Mouse (Mus musculus) C2C12 (cell line): Measurements from ENCODE around the gene Hsd17b11. TPM values are rescaled to one million over a fixed set of nuclear protein-coding genes. Genes with fewer than 3 reads are reported as not detected.

Experiments
- H3K27me3 ChIP-seq: one replicate; pipeline ENCODE4 v1.6.1; 2011; ENCODE audit not compliant: control insufficient read depth, insufficient read depth, insufficient read length
- H3K36me3 ChIP-seq: one replicate; pipeline ENCODE4 v1.6.1; 2011; ENCODE audit not compliant: control insufficient read depth, insufficient read depth
- H3K4me3 ChIP-seq: one replicate; pipeline ENCODE4 v1.5.1; 2011; ENCODE audit warnings: mild to moderate bottlenecking, control low read depth; ENCODE audit not compliant: poor library complexity, insufficient read depth, severe bottlenecking
- H3K79me2 ChIP-seq: one replicate; pipeline ENCODE4 v1.6.1; 2011; ENCODE audit not compliant: control insufficient read depth, insufficient read depth
- H3K79me3 ChIP-seq: one replicate; pipeline ENCODE4 v1.6.1; 2011; ENCODE audit warnings: low read depth, control low read depth
- H3ac ChIP-seq: one replicate; pipeline ENCODE3; 2011; ENCODE audit warnings: low read depth; ENCODE audit not compliant: control insufficient read depth, insufficient read length
- CEBPB ChIP-seq: IDR thresholded peaks from one replicate; pipeline ENCODE4 v1.6.1; 2011; ENCODE audit warnings: low read depth, mild to moderate bottlenecking, control low read depth, moderate library complexity
- CTCF ChIP-seq: IDR thresholded peaks from one replicate; pipeline ENCODE4 v1.5.1; 2011; ENCODE audit not compliant: control insufficient read depth, insufficient read depth, insufficient read length
- FOSL1 ChIP-seq: IDR thresholded peaks from one replicate; pipeline ENCODE4 v1.8.0; 2011; ENCODE audit warnings: mild to moderate bottlenecking, low read length; ENCODE audit not compliant: poor library complexity, insufficient read depth, severe bottlenecking
- MAX ChIP-seq: IDR thresholded peaks from one replicate; pipeline ENCODE4 v1.6.1; 2011; ENCODE audit warnings: mild to moderate bottlenecking, control low read depth
- MYOD1 ChIP-seq: IDR thresholded peaks from one replicate; pipeline ENCODE4 v1.6.1; 2011; ENCODE audit warnings: low read depth; ENCODE audit not compliant: control insufficient read depth, insufficient read length
- MYOG ChIP-seq: IDR thresholded peaks from one replicate; pipeline ENCODE4 v1.6.1; 2011; ENCODE audit not compliant: control insufficient read depth, insufficient read length; ENCODE audit errors: extremely low read depth
- USF1 ChIP-seq: IDR thresholded peaks from one replicate; pipeline ENCODE4 v1.6.1; 2011; ENCODE audit warnings: low read depth, mild to moderate bottlenecking, control low read depth, moderate library complexity
- polyA plus RNA-seq: library from polyadenylated mRNA; unstranded; fragments of >200 nt; fragmentation: generic; extraction: Trizol; gene quantifications from one replicate; pipeline ENCODE4 v1.2.1, GENCODE M21; 2012; ENCODE audit warnings: missing spikeins

Gene Hsd17b11
- polyA plus RNA-seq, 1 experiment = 7.4 TPM

DNA sequence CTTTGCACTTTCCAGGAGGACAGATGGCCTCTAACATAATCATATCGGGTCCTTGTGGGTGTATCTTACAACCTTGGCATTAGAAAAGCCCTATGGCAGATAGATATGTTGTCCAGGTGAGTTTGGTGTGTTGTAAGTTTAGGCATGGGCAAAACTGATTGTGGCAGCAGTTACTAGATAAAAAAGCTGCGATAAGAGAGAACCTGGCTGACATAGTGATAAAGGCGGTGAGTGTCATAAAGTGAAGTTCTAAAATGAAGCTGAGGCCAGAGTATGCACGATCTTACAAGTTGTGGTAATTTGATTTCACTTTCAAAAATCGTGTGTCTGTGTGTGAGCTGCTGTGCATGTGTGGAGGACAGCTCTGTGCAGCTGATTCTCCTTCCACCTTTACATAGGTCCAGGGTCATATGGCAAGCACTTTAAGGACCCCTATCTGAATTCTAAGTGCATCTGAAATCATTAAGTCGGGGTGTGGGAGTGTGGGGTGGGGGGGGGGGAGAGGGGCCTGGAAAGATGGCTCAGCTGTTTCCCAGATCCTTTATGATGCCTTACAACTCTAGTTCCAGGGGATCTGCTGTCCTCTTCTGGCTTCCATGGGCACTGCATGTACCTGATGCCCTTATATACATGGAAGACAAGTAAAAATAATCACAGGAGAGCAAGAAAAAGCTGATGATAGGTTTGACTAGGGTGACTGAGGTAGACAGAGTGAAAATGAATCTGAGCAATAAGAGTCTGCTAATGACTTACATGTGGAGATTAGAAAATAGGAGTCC lies 17.6 kb upstream of the Hsd17b11 start:
- no peak overlapping the region for H3ac ChIP-seq
- no peaks in the 10 kb centered on the region for H3K79me2 ChIP-seq
- H3K4me3 ChIP-seq = no peak overlapping the region
- H3K36me3 ChIP-seq = no peaks in the 10 kb centered on the region
- H3K27me3 ChIP-seq = no peaks in the 10 kb centered on the region
- no peaks in the 10 kb centered on the region for H3K79me3 ChIP-seq
- TF ChIP-seq CEBPB (no peak), FOSL1 (no peak), MYOG (no peak), USF1 (no peak), MAX (no peak), MYOD1 (no peak), CTCF (no peak)

DNA sequence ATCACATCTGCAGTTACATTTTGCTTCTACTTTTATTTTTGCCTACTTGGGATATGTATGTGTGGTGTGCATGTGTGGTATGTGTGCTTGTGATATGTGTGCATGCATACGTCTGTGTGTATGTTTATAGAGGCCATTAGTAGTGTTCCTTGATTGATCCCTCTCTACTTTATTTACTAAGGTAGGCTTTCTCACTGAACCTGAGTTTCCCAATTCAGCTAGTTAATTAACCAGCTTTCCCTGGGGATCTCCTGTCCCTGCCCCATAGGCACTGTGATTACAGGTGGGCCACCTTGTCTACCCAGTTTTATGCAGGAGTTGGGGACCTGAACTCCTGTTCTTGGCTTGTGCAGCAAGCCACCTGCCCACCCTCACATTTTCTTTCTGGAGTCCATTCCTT lies 15.0 kb upstream of the Hsd17b11 start:
- H3ac ChIP-seq = no peak overlapping the region

DNA sequence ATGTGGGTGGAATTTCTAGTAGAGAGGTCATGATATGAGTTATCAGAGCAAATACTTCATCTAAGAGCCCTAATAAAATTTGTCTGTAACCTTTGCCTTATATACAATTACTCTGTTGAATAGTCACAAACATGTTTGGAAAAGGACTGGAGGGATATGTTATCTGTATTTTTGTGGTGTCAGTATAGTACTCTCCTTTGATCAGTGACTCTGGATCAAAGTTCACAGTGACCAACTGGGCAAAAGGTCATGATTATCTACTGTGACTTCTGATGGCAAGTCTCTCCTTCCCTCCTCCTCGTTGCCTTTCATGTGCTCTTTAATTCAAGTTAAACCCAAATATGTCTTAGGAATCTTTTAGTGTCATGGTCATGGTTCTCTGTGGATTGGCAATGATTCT lies 14.1 kb upstream of the Hsd17b11 start:
- Histone ChIP-seq H3K36me3 (no peaks in the 10 kb centered on the region), H3K4me3 (no peak overlapping the region), H3ac (no peak overlapping the region), H3K27me3 (no peaks in the 10 kb centered on the region), H3K79me3 (no peaks in the 10 kb centered on the region), H3K79me2 (no peaks in the 10 kb centered on the region)
- TF ChIP-seq MYOG (no peak), MAX (no peak), CEBPB (no peak), FOSL1 (no peak), CTCF (no peak), MYOD1 (no peak), USF1 (no peak)

More for the DNA sequence above, 15.0 kb upstream of the Hsd17b11 start:
- Histone ChIP-seq H3K36me3 (no peaks in the 10 kb centered on the region), H3K79me2 (no peaks in the 10 kb centered on the region), H3K4me3 (no peak overlapping the region), H3K27me3 (no peaks in the 10 kb centered on the region), H3K79me3 (no peaks in the 10 kb centered on the region)
- no peak for TF ChIP-seq USF1
- TF ChIP-seq MYOG = no peak
- no peak for TF ChIP-seq MYOD1

DNA sequence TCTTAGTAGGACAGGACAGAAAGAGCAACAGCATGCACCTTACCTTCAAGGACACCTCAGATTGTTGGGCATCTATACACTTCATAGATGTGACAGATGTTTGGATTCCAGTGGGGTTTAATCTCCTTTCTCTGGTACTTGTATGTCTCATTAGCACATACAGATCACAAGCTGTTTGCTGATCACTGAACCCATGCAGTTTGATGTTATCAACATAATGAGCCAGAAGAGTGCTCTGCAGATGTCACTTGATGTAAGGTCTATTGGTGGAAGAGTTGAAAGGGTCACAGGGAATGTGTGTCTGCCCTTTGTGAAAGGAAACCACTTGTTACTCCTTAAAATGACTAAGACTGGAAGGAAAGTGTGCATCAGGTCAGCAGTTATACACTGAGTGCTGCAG lies 13.3 kb upstream of the Hsd17b11 start:
- no peaks in the 10 kb centered on the region for H3K79me2 ChIP-seq
- no peaks in the 10 kb centered on the region for H3K79me3 ChIP-seq
- no peak overlapping the region for H3K4me3 ChIP-seq
- H3K36me3 ChIP-seq = no peaks in the 10 kb centered on the region
- no peak overlapping the region for H3ac ChIP-seq
- TF ChIP-seq MYOD1 (no peak), FOSL1 (no peak)
- no peaks in the 10 kb centered on the region for H3K27me3 ChIP-seq

DNA sequence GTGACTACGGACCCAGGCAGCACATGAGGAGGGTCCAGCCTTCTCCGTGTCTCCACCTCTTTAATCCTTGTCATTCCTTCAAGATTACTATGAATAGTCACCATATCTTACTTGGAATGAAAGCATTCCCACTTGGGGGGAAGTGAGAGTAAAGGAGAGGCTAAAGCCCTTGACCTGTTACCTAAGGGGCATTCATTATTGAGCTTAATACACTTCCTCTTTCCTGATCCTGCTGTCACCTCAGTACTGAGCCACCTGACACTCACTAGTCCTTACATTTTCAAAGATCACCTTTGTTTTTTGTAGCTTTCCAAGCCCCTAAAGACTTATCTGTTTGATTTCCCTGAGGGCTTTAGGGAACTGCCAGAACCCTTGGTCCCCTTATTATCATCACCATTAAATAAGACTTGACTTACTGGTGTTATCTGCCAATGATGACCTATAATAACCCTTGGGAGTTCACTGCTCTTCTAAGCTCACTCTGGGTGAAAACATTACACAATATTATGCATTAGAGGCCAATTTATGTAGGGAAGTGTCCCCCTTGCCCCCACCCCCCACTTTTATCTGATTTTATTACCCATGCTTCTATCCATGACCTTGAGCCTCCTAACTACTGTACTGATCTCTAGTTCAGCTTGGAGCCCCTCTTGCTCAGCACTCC lies 10.8 kb upstream of the Hsd17b11 start:
- Histone ChIP-seq H3K4me3 (no peak overlapping the region), H3K79me3 (no peaks in the 10 kb centered on the region), H3ac (no peak overlapping the region), H3K36me3 (no peaks in the 10 kb centered on the region), H3K79me2 (no peaks in the 10 kb centered on the region), H3K27me3 (no peaks in the 10 kb centered on the region)
- TF ChIP-seq CTCF = no peak
- no peak for TF ChIP-seq MYOG
- no peak for TF ChIP-seq USF1
- no peak for TF ChIP-seq MYOD1
- TF ChIP-seq FOSL1 = no peak
- TF ChIP-seq CEBPB = no peak
- no peak for TF ChIP-seq MAX
